Mouse (Mus musculus) intestine, postnatal 0 days (tissue): ENCODE data around the gene Phactr2. TPM values are rescaled to one million over a fixed set of nuclear protein-coding genes. Genes with fewer than 3 reads are reported as not detected.

Experiments
- ATAC-seq: fragments of 200-750 bp; cut with Nextera tagmentation; 2 replicates; pipeline ENCODE4 v1.8.0; 2017; ENCODE audit warnings: mild to moderate bottlenecking, moderate TSS enrichment, moderate library complexity
- H3K27ac ChIP-seq: fragments of 300-500 bp; sonication (generic); 2 replicates; pipeline ENCODE4 v1.5.1; 2014; ENCODE audit warnings: mild to moderate bottlenecking, low read depth, low read length, moderate library complexity
- H3K27me3 ChIP-seq: fragments of 300-500 bp; sonication (generic); replicated peaks from 2 replicates; pipeline ENCODE4 v1.6.1; 2014; ENCODE audit warnings: low read length, mixed read lengths; ENCODE audit not compliant: control insufficient read depth, insufficient read depth
- H3K36me3 ChIP-seq: fragments of 300-500 bp; sonication (generic); 2 replicates; pipeline ENCODE4 v1.6.1; 2014; ENCODE audit warnings: mild to moderate bottlenecking, moderate library complexity; ENCODE audit not compliant: control insufficient read depth, insufficient read depth
- H3K4me1 ChIP-seq: fragments of 300-500 bp; sonication (generic); replicated peaks from 2 replicates; pipeline ENCODE4 v1.6.1; 2014; ENCODE audit warnings: antibody characterized with exemption, low read length, mixed read lengths; ENCODE audit not compliant: control insufficient read depth, insufficient read depth
- H3K4me2 ChIP-seq: fragments of 300-500 bp; sonication (generic); replicated peaks from 2 replicates; pipeline ENCODE4 v1.6.1; 2014; ENCODE audit warnings: low read depth, mild to moderate bottlenecking, moderate library complexity
- H3K4me3 ChIP-seq: fragments of 300-500 bp; sonication (generic); 2 replicates; pipeline ENCODE4 v1.5.1; 2014; ENCODE audit warnings: low read depth, low read length
- H3K9ac ChIP-seq: fragments of 300-500 bp; sonication (generic); 2 replicates; pipeline ENCODE4 v1.6.1; 2014; ENCODE audit warnings: mild to moderate bottlenecking, low read depth, low read length
- H3K9me3 ChIP-seq: fragments of 300-500 bp; sonication (generic); 2 replicates; pipeline ENCODE4 v1.6.1; 2016; ENCODE audit warnings: mixed run types; ENCODE audit not compliant: control insufficient read depth
- CTCF ChIP-seq: sonication (generic); IDR thresholded peaks from 2 replicates; pipeline ENCODE4 v1.5.1; 2016; ENCODE audit warnings: low read depth, mild to moderate bottlenecking, control low read depth, antibody characterized with exemption, moderate library complexity
- WGBS: fragments of 180-500 bp; shearing (Covaris S2); extraction: QIAGEN DNeasy Blood & Tissue Kit; methylation state at CpG from one replicate; pipeline ENCODE4 v1.1.7; 2014; 5-methylcytosine and 5-hydroxymethylcytosine counted together
- polyA plus RNA-seq: library from polyadenylated mRNA; unstranded; fragments of >200 nt; fragmentation: Nextera tagmentation; extraction: Ambion mirVana; gene quantifications from 2 replicates; pipeline ENCODE4 v1.2.1, GENCODE M21; 2015

Phactr2 gene
- polyA plus RNA-seq, 1 experiment from 2014 or later, result 12.3 TPM

GRCm38 (mm10) chr10:13369581-13370375, 104.4 kb downstream of the Phactr2 start:
- 60% methylated on average over 13 of the region's 13 CpGs for WGBS
- no peak overlapping the region for H3K4me3 ChIP-seq
- no peak for ATAC-seq

DNA sequence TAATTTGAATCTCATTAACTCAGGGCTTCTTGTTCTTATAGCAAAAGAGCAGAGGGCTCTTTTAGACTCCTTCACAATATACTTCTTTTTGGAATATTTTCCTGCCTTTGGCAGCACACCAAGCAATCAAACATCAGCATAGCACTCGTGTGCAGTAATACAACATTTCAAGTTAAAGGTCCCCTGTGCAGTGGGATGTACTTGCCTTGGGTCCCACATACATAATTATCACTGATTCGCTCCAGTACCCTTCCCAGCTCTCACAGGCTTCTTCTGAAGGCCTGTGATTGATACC, 110.0 kb downstream of the Phactr2 start:
- WGBS, result 75% methylated on average over 2 of the region's 2 CpGs
- Histone ChIP-seq H3K4me3 (no peak overlapping the region), H3K9ac (no peak overlapping the region), H3K27me3 (no peaks in the 10 kb centered on the region), H3K9me3 (no peaks in the 10 kb centered on the region), H3K36me3 (no peaks in the 10 kb centered on the region), H3K27ac (no peak overlapping the region), H3K4me1 (no peaks in the 10 kb centered on the region), H3K4me2 (no peak overlapping the region)
- ATAC-seq, result no peak
- TF ChIP-seq CTCF, result no peak

More at GRCm38 (mm10) chr10:13369581-13370375, 104.4 kb downstream of the Phactr2 start:
- Histone ChIP-seq H3K27me3 (no peaks in the 10 kb centered on the region), H3K36me3 (no peaks in the 10 kb centered on the region), H3K27ac (no peak overlapping the region), H3K9ac (no peak overlapping the region), H3K4me2 (no peak overlapping the region), H3K4me1 (no peaks in the 10 kb centered on the region), H3K9me3 (no peaks in the 10 kb centered on the region)
- no peak for TF ChIP-seq CTCF

DNA sequence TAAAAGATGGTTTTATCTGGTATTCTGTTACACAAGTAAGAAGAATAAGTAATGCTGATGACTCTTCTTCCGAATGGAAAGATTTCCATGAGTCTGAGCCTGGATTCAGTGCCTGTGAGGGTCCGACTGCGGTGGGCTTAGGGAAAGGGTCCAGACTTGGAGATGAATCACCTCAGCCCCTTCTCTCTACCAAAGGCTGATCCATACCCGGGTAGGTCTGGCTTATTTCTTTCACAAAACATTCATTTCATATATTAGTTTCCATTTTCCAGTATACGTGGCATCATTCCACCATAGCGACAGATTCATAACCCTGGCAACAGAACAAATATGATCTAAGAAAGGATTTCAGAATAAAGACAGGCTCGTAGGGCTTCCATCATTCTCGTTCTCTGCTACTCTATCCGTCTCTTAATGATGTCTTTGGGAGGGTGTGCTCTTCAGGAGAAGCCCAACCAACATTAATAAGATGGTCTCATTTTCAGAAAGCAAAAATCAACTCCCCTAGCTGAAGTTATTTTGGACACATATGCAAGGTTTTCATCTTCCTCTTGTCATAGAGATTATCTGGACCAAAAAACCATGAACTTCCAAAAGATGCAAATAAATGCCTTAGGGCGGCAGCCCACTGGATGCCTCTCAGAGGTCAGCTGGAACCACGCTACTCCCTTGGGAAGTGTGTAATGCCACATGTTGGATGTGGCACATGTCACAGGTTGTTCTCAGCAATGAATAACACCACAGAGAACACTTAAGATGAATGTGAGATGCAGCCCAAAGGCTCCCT, 110.5 kb downstream of the Phactr2 start:
- Histone ChIP-seq H3K27me3 (no peaks in the 10 kb centered on the region), H3K4me3 (no peak overlapping the region), H3K4me1 (no peaks in the 10 kb centered on the region), H3K4me2 (no peak overlapping the region), H3K9ac (no peak overlapping the region), H3K9me3 (no peaks in the 10 kb centered on the region), H3K36me3 (no peaks in the 10 kb centered on the region), H3K27ac (no peak overlapping the region)
- WGBS, result 74% methylated on average over 11 of the region's 11 CpGs
- TF ChIP-seq CTCF, result no peak
- ATAC-seq, result no peak

- H3K27me3 ChIP-seq, result no peaks in the 10 kb centered on the region
- no peak overlapping the region for H3K4me3 ChIP-seq
- no peaks in the 10 kb centered on the region for H3K4me1 ChIP-seq
- no peaks in the 10 kb centered on the region for H3K9me3 ChIP-seq
- H3K9ac ChIP-seq, result no peak overlapping the region
- H3K27ac ChIP-seq, result no peak overlapping the region
- no peak for ATAC-seq
- no peak overlapping the region for H3K4me2 ChIP-seq
- TF ChIP-seq CTCF, result no peak
- no peaks in the 10 kb centered on the region for H3K36me3 ChIP-seq
Measured at GRCm38 (mm10) chr10:13360913-13361312, 113.3 kb downstream of the Phactr2 start.

- ATAC-seq, result no peak
Measured at GRCm38 (mm10) chr10:13359846-13360245, 114.4 kb downstream of the Phactr2 start.

DNA sequence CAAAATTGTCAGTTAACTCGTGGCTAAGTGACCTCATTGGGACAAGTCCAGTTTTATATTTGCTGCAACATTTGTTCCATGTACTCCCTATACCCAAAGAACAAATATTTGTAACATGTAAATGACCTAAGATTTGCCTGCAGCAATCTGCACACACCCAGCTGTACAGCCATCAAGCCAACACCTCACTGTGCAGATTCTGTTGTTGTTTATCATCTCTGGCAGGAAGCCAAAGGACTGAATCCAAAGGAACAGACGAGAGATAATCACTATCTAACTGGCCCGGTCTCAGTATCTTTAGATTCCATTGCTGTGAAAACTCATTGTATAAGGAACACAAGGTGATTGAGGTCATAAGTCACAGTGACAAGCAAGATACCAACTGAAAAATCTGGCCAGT, 115.5 kb downstream of the Phactr2 start:
- ATAC-seq, result no peak
- 13% methylated on average over 3 of the region's 3 CpGs for WGBS
- no peak overlapping the region for H3K4me3 ChIP-seq
- no peak for TF ChIP-seq CTCF
- no peak overlapping the region for H3K27ac ChIP-seq
- H3K9ac ChIP-seq, result no peak overlapping the region
- H3K9me3 ChIP-seq, result no peaks in the 10 kb centered on the region
- no peaks in the 10 kb centered on the region for H3K27me3 ChIP-seq
- H3K4me1 ChIP-seq, result no peaks in the 10 kb centered on the region
- H3K36me3 ChIP-seq, result no peaks in the 10 kb centered on the region
- H3K4me2 ChIP-seq, result no peak overlapping the region

More at GRCm38 (mm10) chr10:13359846-13360245, 114.4 kb downstream of the Phactr2 start:
- H3K27ac ChIP-seq, result no peak overlapping the region
- no peak overlapping the region for H3K9ac ChIP-seq
- no peaks in the 10 kb centered on the region for H3K9me3 ChIP-seq
- H3K27me3 ChIP-seq, result no peaks in the 10 kb centered on the region
- no peak overlapping the region for H3K4me2 ChIP-seq
- WGBS, result 86% methylated on average over 5 of the region's 5 CpGs
- no peaks in the 10 kb centered on the region for H3K4me1 ChIP-seq
- no peak overlapping the region for H3K4me3 ChIP-seq
- TF ChIP-seq CTCF, result no peak
- H3K36me3 ChIP-seq, result no peaks in the 10 kb centered on the region
